Mouse (Mus musculus) hindbrain, embryonic 11.5 days (tissue): ENCODE results near the gene Med25. TPM values are rescaled to one million over a fixed set of nuclear protein-coding genes. Genes with fewer than 3 reads are reported as not detected.

Source experiments
- ATAC-seq: fragments of 200-750 bp; cut with Nextera tagmentation; 2 replicates; pipeline ENCODE4 v1.8.0; 2017; ENCODE audit warnings: mild to moderate bottlenecking, moderate TSS enrichment, moderate library complexity; ENCODE audit not compliant: low FRiP score
- DNase-seq: peaks from one replicate; pipeline ENCODE4 v3.0.0-alpha.2; 2015; ENCODE audit warnings: low spot score
- H3K27ac ChIP-seq: fragments of 300-500 bp; sonication (generic); 2 replicates; pipeline ENCODE4 v1.5.1; 2014; ENCODE audit warnings: mild to moderate bottlenecking, low read depth, low read length
- H3K27me3 ChIP-seq: fragments of 300-500 bp; sonication (generic); 2 replicates; pipeline ENCODE4 v1.6.1; 2014; ENCODE audit warnings: mild to moderate bottlenecking, low read length, moderate library complexity, mixed read lengths; ENCODE audit not compliant: control insufficient read depth, insufficient read depth
- H3K36me3 ChIP-seq: fragments of 300-500 bp; sonication (generic); 2 replicates; pipeline ENCODE4 v1.6.1; 2014; ENCODE audit warnings: mild to moderate bottlenecking, low read length, moderate library complexity, mixed read lengths; ENCODE audit not compliant: control insufficient read depth, insufficient read depth
- H3K4me1 ChIP-seq: fragments of 300-500 bp; sonication (generic); replicated peaks from 2 replicates; pipeline ENCODE4 v1.6.1; 2014; ENCODE audit warnings: low read length, mixed read lengths; ENCODE audit not compliant: control insufficient read depth, insufficient read depth
- H3K4me2 ChIP-seq: fragments of 300-500 bp; sonication (generic); replicated peaks from 2 replicates; pipeline ENCODE4 v1.6.1; 2014; ENCODE audit warnings: mild to moderate bottlenecking, low read depth, low read length
- H3K4me3 ChIP-seq: fragments of 300-500 bp; sonication (generic); 2 replicates; pipeline ENCODE4 v1.5.1; 2014; ENCODE audit warnings: low read depth, low read length
- H3K9ac ChIP-seq: fragments of 300-500 bp; sonication (generic); 2 replicates; pipeline ENCODE4 v1.6.1; 2014; ENCODE audit warnings: low read depth, low read length
- H3K9me3 ChIP-seq: fragments of 300-500 bp; sonication (generic); 2 replicates; pipeline ENCODE4 v1.6.1; 2016; ENCODE audit warnings: low read length; ENCODE audit not compliant: control insufficient read depth
- WGBS: fragments of 180-500 bp; shearing (Covaris S2); extraction: QIAGEN DNeasy Blood & Tissue Kit; methylation state at CpG from one replicate; pipeline ENCODE4 v1.1.7; 2014; 5-methylcytosine and 5-hydroxymethylcytosine counted together
- microRNA counts: library from miRNA; unstranded; fragments of <30 nt; microRNA quantifications from one replicate; lab custom pipeline; 2015
- polyA plus RNA-seq: library from polyadenylated mRNA; unstranded; fragments of >200 nt; fragmentation: Nextera tagmentation; extraction: Ambion mirVana; gene quantifications from 2 replicates; pipeline ENCODE4 v1.2.1, GENCODE M21; 2014

Med25 gene
- polyA plus RNA-seq, 1 experiment from 2014 or later, result 76.2 TPM

- peaks cover 15% of the 10 kb centered on the region for H3K36me3 ChIP-seq
- DNase-seq, result no peak
- no peak overlapping the region for H3K9ac ChIP-seq
- no peak overlapping the region for H3K27ac ChIP-seq
- no peaks in the 10 kb centered on the region for H3K4me1 ChIP-seq
- no peak overlapping the region for H3K4me3 ChIP-seq
- WGBS, result 94% methylated on average over 5 of the region's 5 CpGs
- H3K9me3 ChIP-seq, result no peaks in the 10 kb centered on the region
- no peak for ATAC-seq
- no peak overlapping the region for H3K4me2 ChIP-seq
- H3K27me3 ChIP-seq, result no peaks in the 10 kb centered on the region
These were observed 63.8 kb downstream of the Med25 start for GRCm38 (mm10) chr7:44828706-44829105.

- H3K4me1 ChIP-seq, result no peaks in the 10 kb centered on the region
- no peak overlapping the region for H3K4me3 ChIP-seq
- DNase-seq, result no peak
- H3K9me3 ChIP-seq, result no peaks in the 10 kb centered on the region
- H3K27ac ChIP-seq, result no peak overlapping the region
- H3K36me3 ChIP-seq, result peaks cover 15% of the 10 kb centered on the region
- no peaks in the 10 kb centered on the region for H3K27me3 ChIP-seq
- no peak for ATAC-seq
- no peak overlapping the region for H3K9ac ChIP-seq
- no peak overlapping the region for H3K4me2 ChIP-seq
- WGBS, result 95% methylated on average over 3 of the region's 3 CpGs
These were observed 65.7 kb downstream of the Med25 start for GRCm38 (mm10) chr7:44826771-44827170.

MicroRNAs encoded within 50 kb of the gene (microRNA counts, 519-probe panel; counts per million panel counts)
- microRNA mmu-miR-707 (lab: Ali Mortazavi, UCI), result not detected

Other genes starting within 250 kb of the Med25 start
- 1.9 and 2.3 TPM in 2 replicates for gene Myh14, start 221.9 kb downstream of the Med25 start, polyA plus RNA-seq
- gene Izumo2, start 184.0 kb downstream of the Med25 start, polyA plus RNA-seq, result not detected in 2 replicates
- 32.5 and 36.7 TPM in 2 replicates for gene Vrk3, start 144.3 kb downstream of the Med25 start, polyA plus RNA-seq
- 3.0 and 3.7 TPM in 2 replicates for gene Zfp473, start 141.7 kb downstream of the Med25 start, polyA plus RNA-seq
- gene Nup62, start 76.6 kb downstream of the Med25 start, polyA plus RNA-seq, result 44.2 and 62.3 TPM in 2 replicates
- 0.60 and 1.7 TPM in 2 replicates for gene Il4i1, start 76.3 kb downstream of the Med25 start, polyA plus RNA-seq
- 1.9 and 2.0 TPM in 2 replicates for gene Atf5, start 76.1 kb downstream of the Med25 start, polyA plus RNA-seq
- gene Akt1s1, start 43.7 kb downstream of the Med25 start, polyA plus RNA-seq, result 31.7 and 38.0 TPM in 2 replicates
- 60.9 and 65.5 TPM in 2 replicates for gene Tbc1d17, start 43.6 kb downstream of the Med25 start, polyA plus RNA-seq
- 26.3 and 27.6 TPM in 2 replicates for gene Pnkp, start 35.6 kb downstream of the Med25 start, polyA plus RNA-seq
- gene Ptov1, start 22.9 kb downstream of the Med25 start, polyA plus RNA-seq, result 314 and 331 TPM in 2 replicates
- gene Fuz, start 3.4 kb upstream of the Med25 start, polyA plus RNA-seq, result 13.9 and 18.7 TPM in 2 replicates
- gene Ap2a1, start 36.8 kb upstream of the Med25 start, polyA plus RNA-seq, result 82.7 and 85.0 TPM in 2 replicates
- gene Tsks, start 50.5 kb upstream of the Med25 start, polyA plus RNA-seq, result 0.09 and 0.14 TPM in 2 replicates
- gene Cpt1c, start 82.1 kb upstream of the Med25 start, polyA plus RNA-seq, result 23.4 and 23.5 TPM in 2 replicates
- gene Prmt1, start 93.9 kb upstream of the Med25 start, polyA plus RNA-seq, result 249 and 259 TPM in 2 replicates
- gene Irf3, start 104.9 kb upstream of the Med25 start, polyA plus RNA-seq, result 59.6 and 63.9 TPM in 2 replicates
- 54.2 and 56.8 TPM in 2 replicates for gene Bcl2l12, start 106.0 kb upstream of the Med25 start, polyA plus RNA-seq
- 44.0 and 49.6 TPM in 2 replicates for gene Scaf1, start 123.7 kb upstream of the Med25 start, polyA plus RNA-seq
- gene Rras, start 125.2 kb upstream of the Med25 start, polyA plus RNA-seq, result 21.2 and 21.6 TPM in 2 replicates
- 13.0 and 16.0 TPM in 2 replicates for gene Prr12, start 160.2 kb upstream of the Med25 start, polyA plus RNA-seq
- gene Nosip, start 169.7 kb upstream of the Med25 start, polyA plus RNA-seq, result 58.2 and 62.7 TPM in 2 replicates
- gene Prrg2, start 170.0 kb upstream of the Med25 start, polyA plus RNA-seq, result 15.7 and 17.1 TPM in 2 replicates
- gene Rcn3, start 199.5 kb upstream of the Med25 start, polyA plus RNA-seq, result 134 and 149 TPM in 2 replicates
- gene Fcgrt, start 211.1 kb upstream of the Med25 start, polyA plus RNA-seq, result 12.9 and 13.2 TPM in 2 replicates
- gene Rps11, start 231.7 kb upstream of the Med25 start, polyA plus RNA-seq, result 1,346 and 1,389 TPM in 2 replicates
- gene Rpl13a, start 236.0 kb upstream of the Med25 start, polyA plus RNA-seq, result 1,145 and 1,168 TPM in 2 replicates
- 0.47 TPM in 1 of 2 replicates, not detected in the other for gene Gm45713, start 243.5 kb upstream of the Med25 start, polyA plus RNA-seq
- gene Flt3l, start 243.7 kb upstream of the Med25 start, polyA plus RNA-seq, result 1.5 and 1.6 TPM in 2 replicates